Mouse (Mus musculus) stomach, embryonic 14.5 days (tissue): Measurements from ENCODE around the gene Stk32c. TPM values are rescaled to one million over a fixed set of nuclear protein-coding genes. Genes with fewer than 3 reads are reported as not detected.

ENCODE experiments used
- ATAC-seq: fragments of 200-750 bp; cut with Nextera tagmentation; 2 replicates; pipeline ENCODE4 v1.8.0; 2017; ENCODE audit warnings: low read depth, moderate TSS enrichment; ENCODE audit not compliant: insufficient number of reproducible peaks, insufficient read depth, low FRiP score
- H3K27ac ChIP-seq: fragments of 300-500 bp; sonication (generic); 2 replicates; pipeline ENCODE4 v1.5.1; 2014; ENCODE audit warnings: mild to moderate bottlenecking, low read length, moderate library complexity, mixed read lengths
- H3K27me3 ChIP-seq: fragments of 300-500 bp; sonication (generic); 2 replicates; pipeline ENCODE4 v1.6.1; 2014; ENCODE audit warnings: low read length, control low read depth, mixed read lengths; ENCODE audit not compliant: control insufficient read depth, insufficient read depth
- H3K36me3 ChIP-seq: fragments of 300-500 bp; sonication (generic); 2 replicates; pipeline ENCODE4 v1.6.1; 2014; ENCODE audit warnings: mild to moderate bottlenecking, control low read depth, low read length, moderate library complexity, mixed read lengths; ENCODE audit not compliant: control insufficient read depth, insufficient read depth
- H3K4me1 ChIP-seq: fragments of 300-500 bp; sonication (generic); 2 replicates; pipeline ENCODE4 v1.6.1; 2014; ENCODE audit warnings: low read length, control low read depth, mixed read lengths; ENCODE audit not compliant: control insufficient read depth, insufficient read depth
- H3K4me2 ChIP-seq: fragments of 300-500 bp; sonication (generic); replicated peaks from 2 replicates; pipeline ENCODE4 v1.6.1; 2014; ENCODE audit warnings: low read depth, low read length, control low read depth
- H3K4me3 ChIP-seq: fragments of 300-500 bp; sonication (generic); 2 replicates; pipeline ENCODE4 v1.5.1; 2014; ENCODE audit warnings: low read depth, low read length, control low read depth
- H3K9ac ChIP-seq: fragments of 300-500 bp; sonication (generic); replicated peaks from 2 replicates; pipeline ENCODE4 v1.6.1; 2014; ENCODE audit warnings: low read depth, mild to moderate bottlenecking, control low read depth, low read length, moderate library complexity, mixed read lengths
- H3K9me3 ChIP-seq: fragments of 300-500 bp; sonication (generic); 2 replicates; pipeline ENCODE4 v1.6.1; 2016; ENCODE audit warnings: low read depth, low read length, control low read depth; ENCODE audit not compliant: control insufficient read depth
- WGBS: fragments of 180-500 bp; shearing (Covaris S2); extraction: QIAGEN DNeasy Blood & Tissue Kit; methylation state at CpG from one replicate; pipeline ENCODE4 v1.1.7; 2014; 5-methylcytosine and 5-hydroxymethylcytosine counted together
- polyA plus RNA-seq: library from polyadenylated mRNA; unstranded; fragments of >200 nt; fragmentation: Nextera tagmentation; extraction: Ambion mirVana; gene quantifications from 2 replicates; pipeline ENCODE4 v1.2.1, GENCODE M21; 2014

Stk32c gene
- polyA plus RNA-seq, 1 experiment from 2014 or later = 0.14 TPM

DNA sequence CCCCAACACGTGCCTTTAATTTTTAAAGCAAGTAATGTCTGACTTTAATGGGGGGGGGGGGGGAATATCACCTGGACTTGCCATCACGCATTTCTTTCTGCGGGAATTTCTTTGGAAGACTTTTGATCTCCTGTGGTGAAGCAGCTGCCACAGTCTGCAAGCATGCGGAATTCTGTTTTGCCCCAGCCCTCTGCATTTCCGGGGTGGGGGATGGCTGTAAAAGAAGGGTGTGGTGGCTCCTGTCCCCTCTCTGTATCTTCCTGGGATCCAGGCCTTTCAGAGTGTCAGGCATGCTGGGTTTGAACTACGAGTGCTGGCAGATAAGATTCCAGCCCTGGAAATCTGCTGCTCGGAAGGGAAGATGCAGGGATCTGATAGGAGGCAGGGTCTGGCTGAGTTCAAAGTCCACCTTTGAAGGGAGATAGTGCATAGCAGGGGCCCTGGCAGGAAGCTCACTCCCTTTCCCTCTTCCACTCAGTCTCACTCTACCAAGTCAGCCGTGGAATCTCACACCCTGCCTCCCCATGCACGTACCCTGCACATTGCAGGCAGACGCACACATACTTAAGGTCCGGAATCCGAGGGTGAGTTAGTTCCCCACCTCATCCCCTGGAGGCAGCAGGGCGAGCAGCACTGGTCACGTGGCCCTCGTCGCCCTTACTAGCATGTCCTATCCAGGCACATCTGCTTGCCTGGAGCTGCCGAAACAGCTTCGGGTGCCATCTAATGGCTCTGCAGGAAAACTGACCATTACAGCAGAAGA is 21.5 kb upstream of the Stk32c start:
- H3K4me3 ChIP-seq = no peak overlapping the region
- ATAC-seq = peak; percentile 66
- H3K27ac ChIP-seq = peak overlapping the region; percentile 49
- H3K36me3 ChIP-seq = no peaks in the 10 kb centered on the region
- peaks cover 14% of the 10 kb centered on the region; the same call in 1 of the 2 replicates for H3K4me1 ChIP-seq
- H3K4me2 ChIP-seq = peak overlapping the region; percentile 11; the same call in 1 of the 2 replicates
- H3K9me3 ChIP-seq = no peaks in the 10 kb centered on the region
- H3K27me3 ChIP-seq = no peaks in the 10 kb centered on the region
- H3K9ac ChIP-seq = no peak overlapping the region
- WGBS = 9% methylated on average over 18 of the region's 18 CpGs

DNA sequence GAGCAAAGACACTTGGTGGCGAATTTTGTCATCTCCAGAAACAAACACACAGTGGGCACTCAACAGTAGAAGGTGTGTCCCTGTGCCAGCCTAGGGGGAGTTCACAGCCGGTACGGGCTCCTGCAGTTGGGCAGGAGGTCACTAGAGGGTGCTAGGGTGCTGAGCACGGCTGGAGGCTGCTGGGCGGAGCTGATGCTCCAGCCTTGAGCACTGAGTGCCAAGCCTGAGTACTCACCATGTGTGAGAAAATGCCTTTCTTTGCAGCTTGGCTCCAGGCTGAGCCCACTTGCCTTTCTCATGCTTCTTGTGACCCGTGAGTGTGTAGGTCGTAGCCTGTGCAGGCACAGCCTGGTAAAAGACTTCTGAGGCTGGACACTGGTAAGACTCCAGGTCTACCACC is 20.6 kb upstream of the Stk32c start:
- Histone ChIP-seq H3K9ac (no peak overlapping the region), H3K4me2 (no peak overlapping the region), H3K4me3 (no peak overlapping the region), H3K36me3 (no peaks in the 10 kb centered on the region), H3K27ac (peak overlapping the region; percentile 48; the same call in 1 of the 2 replicates), H3K27me3 (no peaks in the 10 kb centered on the region), H3K4me1 (peaks cover 14% of the 10 kb centered on the region; the same call in 1 of the 2 replicates), H3K9me3 (no peaks in the 10 kb centered on the region)
- peak; percentile 80 for ATAC-seq
- WGBS = 2% methylated on average over 7 of the region's 7 CpGs

DNA sequence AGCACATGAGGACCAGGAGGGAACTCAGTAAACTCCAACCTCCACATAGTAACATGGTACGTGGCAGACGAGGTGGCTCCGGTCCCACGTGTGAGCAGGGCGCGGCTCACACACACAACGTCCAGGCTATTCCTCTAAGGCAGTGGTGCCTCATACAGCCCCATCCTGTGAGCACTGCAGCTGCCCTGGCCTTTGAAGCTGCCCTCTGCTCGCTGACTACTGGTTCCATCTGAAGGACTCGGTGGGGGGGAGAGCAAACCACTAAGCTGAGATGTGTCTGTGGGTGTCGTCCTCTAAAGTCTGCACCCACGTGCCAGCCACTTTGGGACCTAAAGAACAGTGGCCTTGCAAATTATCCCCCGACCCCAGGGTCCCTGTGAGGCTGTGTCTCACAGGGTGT is 17.1 kb upstream of the Stk32c start:
- no peak overlapping the region for H3K4me3 ChIP-seq
- no peak for ATAC-seq
- H3K36me3 ChIP-seq = no peaks in the 10 kb centered on the region
- no peak overlapping the region for H3K4me2 ChIP-seq
- H3K4me1 ChIP-seq = peaks cover 17% of the 10 kb centered on the region; the same call in 1 of the 2 replicates
- no peaks in the 10 kb centered on the region for H3K27me3 ChIP-seq
- no peak overlapping the region for H3K9ac ChIP-seq
- H3K27ac ChIP-seq = no peak overlapping the region
- H3K9me3 ChIP-seq = no peaks in the 10 kb centered on the region
- WGBS = 65% methylated on average over 12 of the region's 12 CpGs

DNA sequence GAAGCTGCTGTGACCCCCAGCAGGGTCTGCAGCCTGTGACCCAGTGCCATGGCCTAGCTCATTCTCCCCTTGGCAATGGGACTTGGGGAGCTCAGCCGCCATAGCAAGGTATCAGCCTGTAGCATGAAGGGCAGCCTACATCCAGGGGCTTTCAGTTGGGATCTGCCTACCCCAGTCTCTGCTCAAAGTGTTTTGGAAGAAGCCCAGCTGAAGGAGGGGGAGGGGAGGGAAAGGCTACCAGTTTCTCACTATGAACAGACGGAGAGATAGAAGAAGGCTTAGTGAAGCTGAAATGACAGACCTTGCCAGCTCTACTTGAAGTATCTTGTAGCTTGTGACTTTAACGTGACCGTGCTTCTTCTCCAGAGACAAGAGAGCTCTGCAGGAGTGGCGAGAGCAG is 16.7 kb upstream of the Stk32c start:
- Histone ChIP-seq H3K9me3 (no peaks in the 10 kb centered on the region), H3K36me3 (no peaks in the 10 kb centered on the region), H3K4me2 (no peak overlapping the region), H3K4me1 (peaks cover 14% of the 10 kb centered on the region; the same call in 1 of the 2 replicates), H3K27me3 (no peaks in the 10 kb centered on the region), H3K4me3 (no peak overlapping the region), H3K27ac (no peak overlapping the region), H3K9ac (no peak overlapping the region)
- no peak for ATAC-seq
- WGBS = 87% methylated on average over 5 of the region's 5 CpGs

DNA sequence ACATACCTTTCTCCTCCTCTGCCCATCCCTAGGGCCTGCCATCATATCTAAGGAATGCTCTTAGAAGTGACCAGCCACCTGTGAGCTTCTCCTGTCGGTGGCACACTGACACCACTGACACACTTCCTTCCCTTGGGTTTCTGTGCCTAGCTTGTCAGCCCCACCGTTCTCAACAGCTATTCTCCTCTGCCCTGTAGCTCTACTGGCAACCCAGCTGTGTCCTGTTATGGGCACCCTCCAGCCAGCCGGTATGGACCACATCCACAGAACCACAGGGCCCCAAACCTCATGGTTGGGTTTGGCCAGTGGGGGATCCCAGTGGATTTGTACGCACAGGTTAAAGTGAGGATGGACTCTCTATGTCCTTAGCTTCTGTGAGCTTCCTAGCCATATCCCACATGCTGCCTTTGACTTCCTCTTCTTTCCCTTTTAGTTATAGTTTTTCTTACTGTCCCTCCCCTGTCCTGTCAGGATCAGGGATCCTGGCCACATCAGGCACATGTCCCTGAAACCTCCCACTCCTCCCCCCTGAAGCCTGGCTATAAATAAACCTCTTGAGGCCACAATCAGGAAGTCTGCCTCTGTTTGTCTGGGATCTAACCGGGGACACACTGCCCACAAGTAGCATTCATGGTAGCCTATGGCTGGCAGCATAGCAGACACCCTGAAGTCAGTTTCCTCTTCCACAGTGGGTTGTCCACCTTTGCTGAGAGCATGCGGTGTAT is 15.5 kb upstream of the Stk32c start:
- H3K9me3 ChIP-seq = no peaks in the 10 kb centered on the region
- no peak overlapping the region for H3K4me2 ChIP-seq
- 0 out of 2 replicates have a peak, but pooled peaks cover 5% of the 10 kb centered on the region for H3K4me1 ChIP-seq
- H3K9ac ChIP-seq = no peak overlapping the region
- H3K27ac ChIP-seq = 0 out of 2 replicates have a peak overlapping the region, but pooled peaks have one; percentile 21
- no peaks in the 10 kb centered on the region for H3K27me3 ChIP-seq
- H3K4me3 ChIP-seq = no peak overlapping the region
- H3K36me3 ChIP-seq = no peaks in the 10 kb centered on the region
- 75% methylated on average over 6 of the region's 6 CpGs for WGBS
- no peak for ATAC-seq

DNA sequence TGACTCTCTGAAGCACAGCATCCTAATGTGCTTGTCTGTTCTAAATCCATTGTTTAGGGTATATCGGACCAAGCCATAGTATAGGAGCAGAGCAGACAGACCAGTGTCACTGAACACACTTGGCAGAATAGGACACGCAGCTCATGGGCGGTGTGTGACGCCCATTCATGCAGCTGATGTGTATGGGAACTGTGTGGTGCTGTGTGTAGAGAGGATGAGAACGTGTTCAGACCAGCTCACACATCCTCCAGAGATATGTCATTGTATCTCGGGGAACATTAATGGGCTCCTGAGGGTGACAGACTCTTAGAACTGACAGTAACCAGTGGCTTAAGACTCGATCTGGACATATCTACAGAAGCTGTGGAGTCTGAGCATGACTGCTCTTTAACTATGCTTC is 13.3 kb upstream of the Stk32c start:
- no peak for ATAC-seq
- H3K27ac ChIP-seq = no peak overlapping the region
- 88% methylated on average over 7 of the region's 7 CpGs for WGBS
- no peak overlapping the region for H3K4me2 ChIP-seq
- no peaks in the 10 kb centered on the region for H3K9me3 ChIP-seq
- H3K27me3 ChIP-seq = no peaks in the 10 kb centered on the region
- no peak overlapping the region for H3K4me3 ChIP-seq
- 0 out of 2 replicates have a peak, but pooled peaks cover 5% of the 10 kb centered on the region for H3K4me1 ChIP-seq
- H3K9ac ChIP-seq = no peak overlapping the region
- no peaks in the 10 kb centered on the region for H3K36me3 ChIP-seq

DNA sequence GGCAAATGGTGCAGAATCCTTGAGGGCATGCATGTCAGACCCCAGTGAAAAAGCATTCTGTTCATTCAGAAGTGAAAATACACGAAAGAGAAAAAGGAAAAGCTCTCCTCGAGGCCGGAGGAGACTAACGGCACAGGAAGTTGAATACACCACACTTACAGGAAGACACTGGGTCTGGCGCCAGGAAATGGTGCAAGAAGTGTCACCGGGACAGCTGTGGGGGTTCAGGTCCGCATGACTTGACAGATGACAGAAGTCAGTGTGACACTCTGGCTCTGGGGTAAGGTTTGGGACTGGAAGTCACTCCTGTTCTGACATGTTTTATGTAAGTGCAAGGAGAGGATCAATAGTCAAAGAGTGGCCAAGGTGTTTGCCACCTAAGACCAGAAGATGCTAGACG is 11.6 kb upstream of the Stk32c start:
- Histone ChIP-seq H3K9ac (no peak overlapping the region), H3K27me3 (no peaks in the 10 kb centered on the region), H3K4me1 (0 out of 2 replicates have a peak, but pooled peaks cover 5% of the 10 kb centered on the region), H3K27ac (no peak overlapping the region), H3K9me3 (no peaks in the 10 kb centered on the region), H3K4me3 (no peak overlapping the region), H3K36me3 (no peaks in the 10 kb centered on the region), H3K4me2 (no peak overlapping the region)
- WGBS = 57% methylated on average over 8 of the region's 8 CpGs
- ATAC-seq = no peak

DNA sequence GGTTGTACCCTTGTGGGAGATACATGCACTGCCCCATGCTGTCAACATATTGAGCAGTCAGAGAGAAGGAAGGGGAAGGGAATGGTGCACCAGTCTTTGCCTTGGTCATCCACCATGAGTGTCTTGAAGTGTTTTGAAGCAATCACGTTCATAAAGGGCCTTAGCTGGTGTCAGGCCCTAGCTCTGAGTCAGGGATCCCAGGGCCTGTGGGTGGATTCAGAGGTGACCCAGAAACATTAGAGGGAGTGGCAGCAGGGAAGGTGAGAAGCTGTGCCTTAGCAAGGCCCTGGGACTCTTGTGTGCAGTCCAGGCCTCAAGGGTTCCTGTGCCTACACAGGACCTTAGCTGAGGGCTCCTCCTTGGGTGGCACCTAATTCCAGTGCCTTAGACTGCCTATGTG is 11.0 kb upstream of the Stk32c start:
- no peaks in the 10 kb centered on the region for H3K27me3 ChIP-seq
- H3K9me3 ChIP-seq = no peaks in the 10 kb centered on the region
- WGBS = 75% methylated on average over 1 of the region's 1 CpGs
- no peak overlapping the region for H3K27ac ChIP-seq
- H3K4me3 ChIP-seq = no peak overlapping the region
- no peak for ATAC-seq
- peaks cover 6% of the 10 kb centered on the region; the same call in 1 of the 2 replicates for H3K4me1 ChIP-seq
- H3K9ac ChIP-seq = no peak overlapping the region
- H3K4me2 ChIP-seq = no peak overlapping the region
- H3K36me3 ChIP-seq = no peaks in the 10 kb centered on the region
